Mouse (Mus musculus): ENCODE data around the gene 1190007I07Rik. TPM values are rescaled to one million over a fixed set of nuclear protein-coding genes. Genes with fewer than 3 reads are reported as not detected.

Gene 1190007I07Rik
- polyA plus RNA-seq, 1 experiment from 2014 or later, result 30.5 TPM

Other genes starting within 250 kb of the 1190007I07Rik start
- gene Gm1553, start 130.6 kb downstream of the 1190007I07Rik start, polyA plus RNA-seq (2015; fragmentation: Nextera tagmentation; extraction: Ambion mirVana), result not detected in 2 replicates
- 219 and 244 TPM in 2 replicates for gene Tdg, start 6.6 kb upstream of the 1190007I07Rik start, polyA plus RNA-seq (2015; fragmentation: Nextera tagmentation; extraction: Ambion mirVana)
- gene Glt8d2, start 67.4 kb upstream of the 1190007I07Rik start, polyA plus RNA-seq (2015; fragmentation: Nextera tagmentation; extraction: Ambion mirVana), result 3.1 TPM in 2 replicates
- gene Hcfc2, start 72.9 kb upstream of the 1190007I07Rik start, polyA plus RNA-seq (2015; fragmentation: Nextera tagmentation; extraction: Ambion mirVana), result 54.6 and 59.7 TPM in 2 replicates
- gene Nfyb, start 140.9 kb upstream of the 1190007I07Rik start, polyA plus RNA-seq (2015; fragmentation: Nextera tagmentation; extraction: Ambion mirVana), result 60.1 and 72.9 TPM in 2 replicates
- 157 and 179 TPM in 2 replicates for gene Txnrd1, start 210.7 kb upstream of the 1190007I07Rik start, polyA plus RNA-seq (2015; fragmentation: Nextera tagmentation; extraction: Ambion mirVana)
- 0.37 TPM in 2 replicates for gene Eid3, start 243.4 kb upstream of the 1190007I07Rik start, polyA plus RNA-seq (2015; fragmentation: Nextera tagmentation; extraction: Ambion mirVana)